Mouse (Mus musculus) T-helper 1 cell (primary cell): ENCODE results near the gene Fbxo10.
"Not testable (repeated sequence)": the region's sequence is repeated elsewhere in the genome, so short reads cannot be mapped to it uniquely, and the experiment has no call there.

Experiments
- in situ Hi-C: fragments of 300-600 bp; cut with MboI, MseI; formaldehyde crosslinking; loops from one replicate; pipeline ENCODE4 v1.15.1; 2025; ENCODE audit warnings: high pct_unique_total_duplicates

The Fbxo10 gene

DNA sequence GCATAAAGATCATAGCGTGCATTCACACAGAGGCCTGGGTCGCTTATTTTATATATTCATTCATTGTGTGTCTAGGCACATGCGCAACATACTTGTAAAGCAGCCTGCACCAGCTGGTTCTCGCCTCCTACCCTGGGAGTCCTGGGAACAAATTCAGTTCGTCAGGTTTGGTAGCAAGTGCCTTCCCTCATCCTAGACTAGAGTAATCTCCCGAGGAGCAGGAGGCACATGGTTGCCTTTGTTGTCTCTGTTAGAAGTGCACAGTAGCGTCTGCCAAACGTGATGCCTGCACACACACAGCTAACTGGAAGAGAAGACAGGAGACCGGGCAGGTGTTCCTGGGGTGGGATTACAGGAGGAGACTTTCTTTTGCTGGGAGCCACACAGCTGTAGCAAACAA lies 36.4 kb downstream of the Fbxo10 start:
- in situ Hi-C loops = no loop called here

- in situ Hi-C loops = no loop called here
These were observed 37.0 kb downstream of the Fbxo10 start for GRCm38 (mm10) chr4:45047286-45047887.

DNA sequence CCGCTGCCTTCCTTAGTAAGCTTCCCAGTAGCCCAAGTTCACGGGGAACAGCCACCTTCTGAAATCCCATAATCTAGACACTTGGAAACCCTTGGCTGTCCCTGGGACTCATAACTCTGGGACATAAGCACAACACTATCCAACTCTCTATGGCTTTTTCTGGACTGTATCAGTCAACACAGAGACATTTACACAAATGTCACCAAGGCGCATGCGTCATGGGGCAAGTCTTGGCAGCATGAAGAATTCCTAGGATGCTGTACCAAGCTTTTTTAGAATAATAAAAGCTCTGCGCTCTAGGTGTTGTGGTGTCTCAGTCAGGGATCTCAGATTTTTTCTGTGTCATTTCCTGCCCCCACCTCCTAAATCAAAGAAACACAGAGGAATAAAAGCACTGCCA lies 37.7 kb downstream of the Fbxo10 start:
- in situ Hi-C loops = no loop called here

DNA sequence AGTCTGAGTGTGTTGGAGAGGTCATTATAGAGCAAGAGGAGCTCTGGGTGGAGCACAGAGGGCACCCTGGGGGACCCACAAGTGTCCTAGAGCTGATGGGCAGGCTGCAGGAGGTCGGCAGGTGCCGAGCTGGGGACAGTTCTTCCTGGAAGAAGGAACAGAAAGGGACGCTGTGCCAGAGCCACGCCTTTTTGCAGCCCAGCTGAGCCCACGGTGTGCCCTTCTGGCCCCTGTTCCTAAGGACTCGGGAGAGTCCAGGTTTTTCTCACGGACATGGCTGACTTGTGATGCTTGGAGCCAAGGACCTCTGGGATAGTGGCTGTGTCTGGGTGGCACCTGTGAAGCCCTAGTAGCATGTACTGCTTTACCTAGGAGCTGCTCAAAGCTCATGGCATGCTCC lies 43.6 kb downstream of the Fbxo10 start:
- in situ Hi-C loops = no loop called here

DNA sequence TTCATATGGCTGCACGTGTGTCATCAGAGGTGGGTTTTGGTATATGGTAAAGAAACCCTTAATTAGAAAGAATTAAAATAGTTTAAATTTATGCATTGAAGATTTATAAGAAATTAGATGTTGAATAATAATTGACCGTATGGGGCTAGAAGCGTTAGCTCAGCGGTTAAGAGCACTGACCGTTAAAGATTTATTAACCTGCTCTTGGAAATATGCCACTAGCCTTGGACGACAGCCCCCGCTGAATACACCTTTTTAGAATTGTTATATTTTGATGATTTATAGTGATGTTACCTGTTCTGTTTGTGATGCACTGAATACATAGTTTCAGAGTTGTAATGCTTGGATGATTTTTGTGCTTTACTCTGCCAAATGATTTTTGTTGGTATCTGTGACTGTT lies 44.9 kb downstream of the Fbxo10 start:
- in situ Hi-C loops = not testable (repeated sequence)

GRCm38 (mm10) chr4:45038879-45039278 lies 45.5 kb downstream of the Fbxo10 start:
- in situ Hi-C loops = not testable (repeated sequence)

- in situ Hi-C loops = no loop called here
These were observed 46.7 kb downstream of the Fbxo10 start for GRCm38 (mm10) chr4:45037455-45038410.

GRCm38 (mm10) chr4:45036571-45036970 lies 47.8 kb downstream of the Fbxo10 start:
- in situ Hi-C loops = no loop called here

GRCm38 (mm10) chr4:45036048-45036447 lies 48.4 kb downstream of the Fbxo10 start:
- in situ Hi-C loops = no loop called here

DNA sequence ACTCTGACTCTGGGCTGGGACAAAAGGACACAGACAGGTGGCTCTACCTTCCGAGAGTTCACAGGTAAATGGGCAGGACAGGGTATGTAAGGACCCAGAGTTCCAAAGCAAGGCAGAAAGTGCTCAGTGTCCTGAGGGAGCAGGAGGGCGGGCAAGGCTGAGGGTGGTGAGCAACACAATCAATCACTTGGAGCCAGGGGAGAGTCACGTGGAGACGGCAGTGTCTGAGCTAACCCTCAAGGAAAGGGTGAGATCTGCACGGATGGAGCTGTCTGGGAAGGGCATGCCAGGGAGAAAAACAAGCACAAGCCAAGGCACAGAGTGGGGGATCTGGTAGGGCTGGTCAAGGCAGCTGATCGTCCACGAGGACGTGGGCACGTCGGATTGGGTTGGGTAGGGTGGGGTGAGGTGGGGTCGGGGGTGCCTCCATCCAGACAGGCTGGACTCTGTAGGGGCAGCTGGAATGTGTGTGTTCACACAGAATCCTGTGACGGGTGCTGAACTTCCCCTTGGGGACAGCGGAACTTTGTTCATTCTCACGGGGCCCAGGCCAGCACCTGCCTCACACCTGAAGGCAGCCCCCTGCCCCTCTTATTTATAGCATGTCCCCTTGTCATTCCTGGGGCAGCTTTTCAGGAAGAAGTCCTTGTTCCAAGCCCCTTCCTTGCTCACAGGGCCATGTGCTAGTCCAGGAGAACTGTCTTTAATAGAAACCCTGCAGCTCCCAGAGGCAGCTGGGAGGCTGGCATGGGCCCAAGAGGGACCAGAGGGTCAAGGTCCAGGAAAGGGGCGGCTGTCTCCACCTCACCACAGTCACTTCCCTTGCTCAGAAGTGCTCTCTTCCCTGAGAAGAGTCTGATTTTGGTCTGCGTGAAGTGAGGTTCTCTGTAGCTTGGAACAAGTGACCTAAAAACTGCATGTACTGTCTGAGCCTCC lies 49.4 kb downstream of the Fbxo10 start:
- in situ Hi-C loops = no loop called here

GRCm38 (mm10) chr4:45032586-45032985 lies 51.8 kb downstream of the Fbxo10 start:
- in situ Hi-C loops = no loop called here

GRCm38 (mm10) chr4:45026459-45026858 lies 57.9 kb downstream of the Fbxo10 start:
- in situ Hi-C loops = no loop called here

- in situ Hi-C loops = loop anchor here (5.0 to 10.0 kb wide), 2 partner anchors 83 to 266 kb away; no protein-coding TSS in a partner anchor
These were observed 65.4 kb downstream of the Fbxo10 start for GRCm38 (mm10) chr4:45019009-45019408.

DNA sequence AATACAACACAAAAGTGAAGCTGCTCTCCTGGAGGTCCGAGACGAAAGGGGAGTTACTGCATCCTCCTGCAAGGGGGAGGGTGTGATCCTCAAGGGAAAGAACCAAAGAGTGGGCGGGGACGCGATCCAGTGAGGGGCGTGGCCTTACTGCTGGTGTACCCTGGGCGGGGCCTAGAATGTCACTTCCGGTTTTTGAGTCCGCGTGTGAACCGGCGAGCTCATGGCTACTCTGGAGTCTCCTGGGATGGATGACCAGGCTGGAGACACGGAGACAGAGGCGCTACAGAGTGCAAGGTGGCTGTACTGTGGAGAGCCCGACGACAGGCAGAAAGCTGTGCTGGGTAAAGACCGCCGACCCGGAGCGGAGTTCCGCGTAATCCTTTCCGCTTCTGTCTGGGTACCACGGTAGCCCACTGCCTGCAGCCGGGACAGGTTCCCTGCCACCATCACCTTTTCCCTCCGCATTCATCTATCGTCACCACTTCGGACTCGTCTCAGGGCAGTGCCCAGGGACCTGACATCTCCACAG lies 65.9 kb downstream of the Fbxo10 start, which contains the start of gene Polr1e:
TSS of gene Polr1e (plus strand) at position 132 of the 529 bp plus-strand sequence.
- in situ Hi-C loops = loop anchor here (5.0 to 10.0 kb wide), 2 partner anchors 84 to 266 kb away; no protein-coding TSS in a partner anchor

DNA sequence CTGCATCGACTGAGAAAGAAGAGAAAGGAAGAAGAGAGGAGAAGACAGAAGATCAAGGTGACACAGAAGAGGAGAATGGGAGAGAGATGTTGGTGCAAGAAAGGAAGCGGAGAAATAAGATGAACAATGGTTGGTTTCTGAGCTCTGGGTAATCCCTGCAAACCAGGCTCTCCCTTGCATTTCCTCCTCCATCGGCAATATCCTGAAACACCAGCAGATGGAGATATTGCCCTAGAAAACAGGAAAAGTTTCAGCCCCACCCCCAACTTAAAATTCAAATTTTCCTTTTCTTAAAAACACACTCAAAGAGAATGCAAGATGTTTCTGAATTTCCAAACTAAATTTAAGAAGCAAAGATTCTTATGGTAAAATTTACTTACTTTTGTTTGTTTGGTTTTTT lies 68.8 kb downstream of the Fbxo10 start:
- in situ Hi-C loops = loop anchor here (5.0 to 10.0 kb wide), 2 partner anchors 87 to 269 kb away; no protein-coding TSS in a partner anchor

DNA sequence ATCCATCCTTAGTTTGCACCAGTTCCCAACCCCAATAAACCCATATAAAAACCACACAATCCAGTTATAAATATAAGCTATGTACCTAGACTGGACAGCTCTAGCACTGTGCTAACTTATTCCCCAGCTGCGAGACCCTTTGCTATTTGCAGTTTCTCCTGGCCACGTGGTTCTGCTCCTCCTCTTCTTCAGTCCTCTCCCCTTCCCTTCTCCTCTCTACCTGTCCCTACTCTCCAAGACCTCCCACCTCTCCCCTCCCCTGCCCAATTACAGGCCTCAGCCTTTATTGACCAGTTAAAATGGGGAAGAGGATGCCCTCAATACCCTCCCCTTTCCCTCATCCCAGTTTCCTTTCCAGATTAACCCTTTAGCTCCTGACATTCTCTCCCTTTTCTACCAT lies 70.9 kb downstream of the Fbxo10 start:
- in situ Hi-C loops = loop anchor here (10.0 kb wide), 1 partner anchor 271 kb away; no protein-coding TSS in a partner anchor

GRCm38 (mm10) chr4:45013031-45013431 lies 71.4 kb downstream of the Fbxo10 start:
- in situ Hi-C loops = loop anchor here (10.0 kb wide), 1 partner anchor 272 kb away; no protein-coding TSS in a partner anchor

DNA sequence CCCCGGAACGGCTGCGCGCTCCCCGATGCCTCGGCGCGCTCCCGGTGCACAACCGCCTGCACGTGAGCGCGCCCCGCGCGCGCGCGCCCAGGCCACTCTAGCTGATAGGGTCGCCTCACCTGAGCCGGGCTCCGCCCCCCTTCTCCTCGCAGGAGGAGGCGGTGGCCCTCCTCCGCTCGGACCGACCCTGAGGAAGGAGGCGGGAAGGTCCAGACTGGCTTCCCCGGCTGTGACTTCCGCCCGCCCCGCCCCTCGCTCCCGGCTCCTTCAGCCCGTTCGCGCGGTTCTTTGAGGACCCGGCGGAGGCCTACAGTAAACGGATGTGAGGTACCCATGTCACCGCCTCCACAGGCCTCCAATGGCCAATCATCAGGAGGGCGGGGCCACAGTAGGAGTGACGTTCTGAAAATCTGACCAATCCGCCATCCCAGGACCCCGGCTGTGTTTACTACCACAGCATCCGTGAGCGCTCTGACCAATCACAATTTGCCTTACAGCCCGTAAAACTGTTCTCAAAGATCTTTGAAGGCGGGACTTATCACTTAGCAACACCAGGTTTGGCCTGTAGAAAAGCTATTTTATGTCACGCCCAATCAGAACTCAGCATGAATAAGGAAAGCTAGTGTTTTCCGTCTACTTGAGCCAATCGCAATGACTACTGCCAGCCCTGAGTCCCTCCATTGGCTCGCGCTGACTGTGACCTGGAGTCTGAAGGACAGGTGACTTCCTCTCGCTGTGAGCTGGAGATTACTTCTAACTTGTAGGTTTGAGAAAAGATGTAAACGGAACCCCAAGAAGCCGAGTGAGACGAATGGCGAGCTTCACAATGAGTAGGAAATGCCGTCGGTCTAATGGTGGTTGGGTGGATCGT lies 72.1 kb downstream of the Fbxo10 start, which contains the start of gene Zbtb5:
TSS of gene Zbtb5 (minus strand) at position 308 of the 871 bp plus-strand sequence.
- in situ Hi-C loops = loop anchor here (10.0 kb wide), 1 partner anchor 272 kb away; no protein-coding TSS in a partner anchor

DNA sequence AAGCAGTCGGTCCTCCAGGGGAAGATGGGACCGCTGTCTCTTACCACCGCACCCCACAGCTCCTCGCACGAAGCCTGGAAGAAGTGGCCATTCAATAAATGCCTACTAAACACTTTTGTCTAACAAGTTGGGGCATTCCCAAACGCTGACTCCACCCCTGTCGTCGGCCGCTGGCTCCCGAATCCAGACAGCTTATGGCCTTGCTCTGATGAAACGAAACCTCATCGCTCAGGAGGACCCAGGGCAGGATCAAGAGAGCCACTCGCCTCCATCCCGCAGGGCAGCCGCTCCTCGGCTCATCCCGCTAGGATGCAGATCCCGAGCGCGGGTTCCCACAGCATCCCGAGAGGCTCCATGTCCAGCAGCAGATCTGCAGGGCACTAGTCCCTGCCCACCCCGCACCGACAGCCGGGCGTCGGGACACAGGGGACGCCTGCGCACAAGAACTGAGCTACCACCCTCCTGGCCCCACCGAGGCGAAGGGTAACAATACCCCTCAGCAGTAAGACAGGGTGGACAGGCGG lies 72.8 kb downstream of the Fbxo10 start:
- in situ Hi-C loops = loop anchor here (10.0 kb wide), 1 partner anchor 273 kb away; no protein-coding TSS in a partner anchor
